Comparison of ENCODE assay signal across 8 mouse cellular contexts in genomic region chr5:36712553-36713534, GRCm38 (mm10). TPM values are rescaled to one million over a fixed set of nuclear protein-coding genes. Genes with fewer than 3 reads are reported as not detected.
DNase-seq lines count a peak whose midpoint lies in the region; ATAC-seq and TF ChIP-seq lines count a peak whose summit lies in the region.

No protein-coding gene starts in this region.

- DNase-seq in frontal cortex, adult 2 months (ENCODE audit: extremely low spot score in 1 of 2, low spot score in 1 of 2) = no peak
- DNase-seq in c-Kit-positive CD71-positive TER-119-positive erythroid progenitor cells, embryonic 14.5 days (ENCODE audit: low spot score) = peak; percentile 81
- peak; percentile 69 for DNase-seq in hindbrain, embryonic 10.5 days (ENCODE audit: low spot score)
- DNase-seq in limb, embryonic 14.5 days (ENCODE audit: low spot score) = peak; percentile 61
- peak; percentile 56 for DNase-seq in midbrain, embryonic 14.5 days
- peak; percentile 82 to 85 for DNase-seq in spleen, postnatal 14 days (ENCODE audit: low spot score in 2 of 2)

- peak; percentile 62; the same call in 1 of the 2 replicates for ATAC-seq in frontal cortex, adult (ENCODE audit: low TSS enrichment)
- peak; percentile 52; the same call in 1 of the 2 replicates for ATAC-seq in forebrain, embryonic 16.5 days
- peak; percentile 91 for ATAC-seq in limb, embryonic 14.5 days (ENCODE audit: low FRiP score, low read depth)
- peak; percentile 24; the same call in 1 of the 2 replicates for ATAC-seq in midbrain, embryonic 14.5 days (ENCODE audit: low FRiP score, low TSS enrichment)

- no peak for TF ChIP-seq POLR2A in limb, embryonic 14.5 days (IDR thresholded peaks at IDR 0.05; ENCODE audit: borderline replicate concordance, extremely low read depth, insufficient read depth, insufficient read length)

- H3K27ac ChIP-seq in forebrain, embryonic 16.5 days (ENCODE audit: low read length) = no peak overlapping the region
- H3K27ac ChIP-seq in hindbrain, embryonic 10.5 days = peak overlapping the region; percentile 79
- no peak overlapping the region for H3K27ac ChIP-seq in limb, embryonic 14.5 days (replicated peaks; ENCODE audit: low read depth, low read length)
- no peak overlapping the region for H3K27ac ChIP-seq in midbrain, embryonic 14.5 days (replicated peaks; ENCODE audit: low read depth, low read length)

- H3K9me3 ChIP-seq in forebrain, embryonic 16.5 days (ENCODE audit: control insufficient read depth, low read length) = no peaks in the 10 kb centered on the region
- H3K9me3 ChIP-seq in hindbrain, embryonic 10.5 days = no peaks in the 10 kb centered on the region
- no peaks in the 10 kb centered on the region for H3K9me3 ChIP-seq in limb, embryonic 14.5 days (ENCODE audit: control insufficient read depth, low read length)
- no peaks in the 10 kb centered on the region for H3K9me3 ChIP-seq in midbrain, embryonic 14.5 days (ENCODE audit: control insufficient read depth, low read length)

- H3K27me3 ChIP-seq in forebrain, embryonic 16.5 days (replicated peaks; ENCODE audit: control insufficient read depth, insufficient read depth, low read length) = no peaks in the 10 kb centered on the region
- peaks cover 10% of the 10 kb centered on the region; the same call in 1 of the 2 replicates for H3K27me3 ChIP-seq in hindbrain, embryonic 10.5 days (ENCODE audit: insufficient read depth, poor library complexity, severe bottlenecking)
- H3K27me3 ChIP-seq in limb, embryonic 14.5 days (ENCODE audit: control insufficient read depth, insufficient read depth, low read length) = no peaks in the 10 kb centered on the region
- H3K27me3 ChIP-seq in midbrain, embryonic 14.5 days (ENCODE audit: control insufficient read depth, insufficient read depth, low read length) = no peaks in the 10 kb centered on the region

- H3K4me2 ChIP-seq in forebrain, embryonic 16.5 days (ENCODE audit: low read length) = peak overlapping the region; percentile 56
- peak overlapping the region; percentile 58 for H3K4me2 ChIP-seq in limb, embryonic 14.5 days (replicated peaks; ENCODE audit: low read depth, low read length, severe bottlenecking)
- peak overlapping the region; percentile 48 for H3K4me2 ChIP-seq in midbrain, embryonic 14.5 days (ENCODE audit: low read length)

- no peaks in the 10 kb centered on the region for H3K36me3 ChIP-seq in forebrain, embryonic 16.5 days (ENCODE audit: control insufficient read depth, insufficient read depth)
- H3K36me3 ChIP-seq in hindbrain, embryonic 10.5 days = no peaks in the 10 kb centered on the region
- H3K36me3 ChIP-seq in limb, embryonic 14.5 days (ENCODE audit: control insufficient read depth, insufficient read depth, low read length) = no peaks in the 10 kb centered on the region
- H3K36me3 ChIP-seq in midbrain, embryonic 14.5 days (ENCODE audit: control insufficient read depth, insufficient read depth, low read length) = no peaks in the 10 kb centered on the region

- H3K4me1 ChIP-seq in forebrain, embryonic 16.5 days (replicated peaks; ENCODE audit: control insufficient read depth, insufficient read depth, low read length) = peaks cover 8% of the 10 kb centered on the region
- peaks cover 22% of the 10 kb centered on the region for H3K4me1 ChIP-seq in hindbrain, embryonic 10.5 days (replicated peaks)
- H3K4me1 ChIP-seq in limb, embryonic 14.5 days (ENCODE audit: control insufficient read depth, insufficient read depth, low read length) = 0 out of 2 replicates have a peak, but pooled peaks cover 2% of the 10 kb centered on the region
- H3K4me1 ChIP-seq in midbrain, embryonic 14.5 days (ENCODE audit: control insufficient read depth, insufficient read depth, low read length) = peaks cover 10% of the 10 kb centered on the region

- WGBS in forebrain, embryonic 16.5 days = 7% methylated on average over 31 of the region's 31 CpGs
- WGBS in hindbrain, embryonic 10.5 days = 10% methylated on average over 31 of the region's 31 CpGs
- WGBS in limb, embryonic 14.5 days = 5% methylated on average over 31 of the region's 31 CpGs
- WGBS in midbrain, embryonic 14.5 days = 7% methylated on average over 31 of the region's 31 CpGs

- peak overlapping the region; percentile 18 for H3K4me3 ChIP-seq in forebrain, embryonic 16.5 days (replicated peaks; ENCODE audit: low read length)
- peak overlapping the region; percentile 49 for H3K4me3 ChIP-seq in hindbrain, embryonic 10.5 days
- peak overlapping the region; percentile 26 for H3K4me3 ChIP-seq in limb, embryonic 14.5 days (replicated peaks; ENCODE audit: low read length)
- no peak overlapping the region for H3K4me3 ChIP-seq in midbrain, embryonic 14.5 days (replicated peaks; ENCODE audit: low read depth, low read length)

- peak overlapping the region; percentile 50; the same call in 1 of the 2 replicates for H3K9ac ChIP-seq in forebrain, embryonic 16.5 days (replicated peaks; ENCODE audit: low read depth, low read length)
- peak overlapping the region; percentile 41 for H3K9ac ChIP-seq in limb, embryonic 14.5 days (ENCODE audit: low read depth, low read length, severe bottlenecking)
- peak overlapping the region; percentile 45 for H3K9ac ChIP-seq in midbrain, embryonic 14.5 days (replicated peaks; ENCODE audit: low read length)

RNA-seq across cellular contexts. Expression of gene D5Ertd579e, which starts 17.0 kb away (rescaled TPM):
- 55.2 and 57.8 TPM in 2 replicates for polyA plus RNA-seq in frontal cortex, adult 2 months (2012; rRNA removed)
- polyA plus RNA-seq in forebrain, embryonic 16.5 days (2015; fragmentation: Nextera tagmentation; extraction: Ambion mirVana) = 35.9 and 39.9 TPM in 2 replicates
- 25.9 and 28.2 TPM in 2 replicates for polyA plus RNA-seq in hindbrain, embryonic 10.5 days (2016; fragmentation: Nextera tagmentation; extraction: Ambion mirVana)
- polyA plus RNA-seq in limb, embryonic 14.5 days (2012; rRNA removed) = 21.2 and 21.6 TPM in 2 replicates
- 20.8 and 24.8 TPM in 2 replicates for polyA plus RNA-seq in limb, embryonic 14.5 days (2014; fragmentation: Nextera tagmentation; extraction: Ambion mirVana)
- 38.8 and 53.7 TPM in 2 replicates for polyA plus RNA-seq in midbrain, embryonic 14.5 days (2014; fragmentation: Nextera tagmentation; extraction: Ambion mirVana)

RNA-seq across cellular contexts. Expression of gene Bloc1s4, which starts 35.6 kb away (rescaled TPM):
- 23.4 and 24.0 TPM in 2 replicates for polyA plus RNA-seq in frontal cortex, adult 2 months (2012; rRNA removed)
- 26.0 and 31.4 TPM in 2 replicates for polyA plus RNA-seq in forebrain, embryonic 16.5 days (2015; fragmentation: Nextera tagmentation; extraction: Ambion mirVana)
- 23.1 and 23.5 TPM in 2 replicates for polyA plus RNA-seq in hindbrain, embryonic 10.5 days (2016; fragmentation: Nextera tagmentation; extraction: Ambion mirVana)
- polyA plus RNA-seq in limb, embryonic 14.5 days (2012; rRNA removed) = 25.8 and 35.3 TPM in 2 replicates
- polyA plus RNA-seq in limb, embryonic 14.5 days (2014; fragmentation: Nextera tagmentation; extraction: Ambion mirVana) = 27.1 and 28.6 TPM in 2 replicates
- 28.6 and 28.8 TPM in 2 replicates for polyA plus RNA-seq in midbrain, embryonic 14.5 days (2014; fragmentation: Nextera tagmentation; extraction: Ambion mirVana)

Comparison
In these comparisons a context has a peak if more than half of its experiments do, and no peak if none do; other contexts are left out.
1. ATAC-seq: peak in every context shown above with its lines; median percentile 91 in limb, embryonic 14.5 days; 62 in frontal cortex, adult; 52 in forebrain, embryonic 16.5 days; 24 in midbrain, embryonic 14.5 days.
2. DNase-seq: peak in c-Kit-positive CD71-positive TER-119-positive erythroid progenitor cells, embryonic 14.5 days (single experiment), hindbrain, embryonic 10.5 days (single experiment), limb, embryonic 14.5 days (single experiment), midbrain, embryonic 14.5 days (single experiment) and spleen, postnatal 14 days (2 of 2); none in frontal cortex, adult 2 months (0 of 2).
3. Peak in every context shown above with its lines, with median percentiles within 50 percentile points of each other: H3K4me2 ChIP-seq and H3K9ac ChIP-seq.